Mouse (Mus musculus) splenic B cell, adult 2 months (primary cell): Measurements from ENCODE around the gene Anapc1.

Experiments
- DNase-seq: peaks from one replicate; pipeline ENCODE4 v3.0.0-alpha.2; 2011; ENCODE audit warnings: low read depth, low spot score
- H3K27me3 ChIP-seq: 2 replicates; pipeline ENCODE4 v1.6.1; 2012; ENCODE audit warnings: mild to moderate bottlenecking, low read length, moderate library complexity, mixed read lengths; ENCODE audit not compliant: control insufficient read depth, poor library complexity, insufficient read depth, severe bottlenecking
- H3K36me3 ChIP-seq: 2 replicates; pipeline ENCODE4 v1.6.1; 2012; ENCODE audit warnings: mild to moderate bottlenecking, low read length, moderate library complexity, mixed read lengths; ENCODE audit not compliant: control insufficient read depth, poor library complexity, insufficient read depth, severe bottlenecking

The Anapc1 gene

DNA sequence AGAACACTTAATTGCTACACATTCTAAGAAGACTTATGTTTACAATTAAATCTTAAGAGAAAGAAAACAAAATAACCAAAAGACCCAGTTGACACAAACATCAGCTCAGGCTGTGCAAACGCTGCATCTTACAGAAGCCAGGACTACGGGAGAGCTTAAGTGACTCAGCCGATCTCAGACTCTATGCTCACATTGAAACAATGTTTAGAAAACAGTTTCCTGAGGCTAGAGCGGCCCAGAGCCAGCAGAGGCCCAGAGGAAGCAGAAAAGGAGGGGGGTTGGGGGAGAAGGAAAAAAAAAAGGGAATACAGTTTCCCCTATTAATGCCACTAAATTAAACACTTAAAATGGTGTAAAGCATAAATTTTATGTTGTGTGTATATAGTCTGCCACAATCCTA lies 6.5 kb downstream of the Anapc1 start:
- peaks cover 5% of the 10 kb centered on the region; the same call in 1 of the 2 replicates for H3K36me3 ChIP-seq
- no peaks in the 10 kb centered on the region for H3K27me3 ChIP-seq
- no peak for DNase-seq

DNA sequence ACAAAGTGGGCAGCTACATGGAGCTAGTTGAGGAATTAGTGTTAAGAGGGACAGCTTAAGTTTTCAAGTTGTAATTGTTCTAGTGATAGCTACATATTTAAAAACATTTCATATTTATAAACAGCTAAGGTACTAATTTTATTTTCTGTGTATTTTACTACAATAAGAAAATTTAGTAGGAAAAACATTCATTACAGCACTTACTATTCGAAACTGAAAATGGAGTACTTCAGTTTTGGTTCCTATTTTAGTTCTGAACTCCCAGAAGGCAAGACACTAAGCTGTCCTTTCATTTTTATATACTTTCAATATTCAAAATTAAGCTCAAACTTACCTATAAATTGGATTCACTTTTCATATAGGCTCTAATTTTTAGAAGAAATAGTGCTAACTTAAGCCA lies 66.6 kb downstream of the Anapc1 start:
- DNase-seq, result no peak
- H3K27me3 ChIP-seq, result no peaks in the 10 kb centered on the region

DNA sequence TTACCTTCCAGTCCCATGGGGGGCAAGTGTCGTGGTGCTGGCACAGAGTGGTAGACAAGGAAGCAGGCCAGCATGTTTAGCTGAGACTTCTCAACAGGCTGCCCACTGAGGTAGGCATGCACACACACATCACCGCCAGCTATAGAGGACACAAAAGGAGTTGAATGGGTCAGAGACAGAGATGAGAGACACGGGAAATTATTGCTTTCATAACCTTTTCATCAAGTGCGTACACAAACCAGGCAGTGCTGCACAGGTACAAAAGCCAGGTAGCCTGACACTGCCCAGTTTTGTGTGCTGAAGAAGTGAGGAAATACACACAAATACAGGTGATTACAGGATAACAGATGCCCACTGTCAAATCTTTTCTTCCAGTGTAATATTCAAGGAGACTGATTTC lies 71.8 kb downstream of the Anapc1 start:
- no peak for DNase-seq
- H3K36me3 ChIP-seq, result peaks cover 22% of the 10 kb centered on the region
- no peaks in the 10 kb centered on the region for H3K27me3 ChIP-seq

More for the DNA sequence above, 66.6 kb downstream of the Anapc1 start:
- H3K36me3 ChIP-seq, result peaks cover 34% of the 10 kb centered on the region

DNA sequence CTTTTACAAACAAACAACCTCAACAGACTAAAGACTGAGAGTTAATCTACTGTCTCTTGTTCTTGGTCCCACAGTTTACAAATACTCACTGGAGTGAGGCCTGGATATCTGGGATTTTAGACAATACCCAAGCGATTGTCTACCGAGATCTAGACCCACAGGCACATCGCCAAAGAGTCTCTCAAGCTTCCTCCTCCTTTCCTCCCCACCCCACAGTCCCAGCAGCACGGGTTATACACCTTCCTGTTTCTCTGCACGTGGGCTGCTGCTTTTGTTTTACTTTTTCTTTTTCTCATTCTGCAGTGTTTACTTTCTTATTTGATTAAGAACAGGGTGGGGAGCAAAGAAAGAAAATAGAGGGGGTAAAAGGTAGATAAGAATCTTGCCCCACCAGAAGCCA lies 73.8 kb downstream of the Anapc1 start:
- no peak for DNase-seq
- no peaks in the 10 kb centered on the region for H3K27me3 ChIP-seq
- H3K36me3 ChIP-seq, result peaks cover 18% of the 10 kb centered on the region

DNA sequence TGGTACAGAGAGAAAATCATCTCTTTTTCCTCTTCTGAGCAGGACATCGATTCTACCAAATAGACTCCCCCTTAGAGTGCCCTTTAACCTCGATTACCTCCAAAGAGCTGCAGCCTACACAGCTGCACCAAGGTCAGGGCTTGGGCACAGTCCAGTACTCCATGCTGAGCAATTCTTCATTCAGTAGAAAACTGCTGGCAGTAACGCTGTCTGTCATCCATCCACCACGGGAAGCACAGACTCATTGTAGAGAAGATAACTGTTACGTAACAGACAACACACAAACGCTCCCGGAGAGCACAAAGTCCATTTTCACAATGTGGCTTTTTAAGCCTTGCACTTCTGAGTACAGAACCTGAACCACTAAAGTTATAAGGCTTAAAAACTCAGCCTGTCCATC lies 74.9 kb downstream of the Anapc1 start:
- no peak for DNase-seq
- H3K27me3 ChIP-seq, result no peaks in the 10 kb centered on the region
- H3K36me3 ChIP-seq, result peaks cover 16% of the 10 kb centered on the region

DNA sequence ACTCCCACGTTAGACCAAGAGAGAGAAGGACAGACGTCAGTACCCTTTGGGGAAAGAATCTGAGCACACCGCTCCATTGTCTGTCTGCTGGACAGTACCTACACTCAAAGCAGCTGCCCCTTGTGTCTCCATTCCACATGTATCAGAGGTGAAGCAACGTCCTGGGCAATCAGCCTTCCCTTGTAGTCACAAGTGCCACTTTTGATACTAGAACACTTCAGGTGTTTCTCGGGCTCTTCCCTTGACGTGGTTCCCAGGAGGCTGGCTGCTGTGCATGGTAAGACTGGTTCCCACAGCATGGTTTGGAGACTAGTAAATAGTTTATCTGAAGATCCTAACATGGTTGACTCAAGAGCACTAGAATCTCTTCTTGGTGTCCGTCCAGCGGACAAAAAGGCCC lies 76.0 kb downstream of the Anapc1 start:
- H3K36me3 ChIP-seq, result peaks cover 12% of the 10 kb centered on the region
- H3K27me3 ChIP-seq, result no peaks in the 10 kb centered on the region
- no peak for DNase-seq

DNA sequence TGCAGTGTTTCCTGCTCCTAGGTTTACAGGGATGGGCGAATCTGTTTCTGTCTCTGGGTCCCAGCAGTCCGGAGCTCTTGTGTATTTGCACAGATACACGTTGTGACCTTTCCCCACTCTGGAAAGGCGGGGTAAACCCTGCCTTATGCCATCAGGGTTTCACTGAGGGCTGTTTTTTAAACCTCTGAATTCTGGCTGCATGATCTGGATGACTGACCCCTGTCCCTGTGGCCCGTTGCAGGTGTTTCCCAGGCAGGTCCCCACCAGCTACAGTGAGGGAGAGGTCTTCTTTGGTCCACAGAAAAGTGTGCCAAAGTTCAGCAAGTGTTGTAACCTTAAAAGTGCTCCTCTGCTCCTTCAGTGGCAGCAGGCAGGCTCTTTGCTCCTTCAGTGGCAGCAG lies 77.9 kb downstream of the Anapc1 start:
- Histone ChIP-seq H3K27me3 (no peaks in the 10 kb centered on the region), H3K36me3 (peaks cover 4% of the 10 kb centered on the region; the same call in 1 of the 2 replicates)
- no peak for DNase-seq

DNA sequence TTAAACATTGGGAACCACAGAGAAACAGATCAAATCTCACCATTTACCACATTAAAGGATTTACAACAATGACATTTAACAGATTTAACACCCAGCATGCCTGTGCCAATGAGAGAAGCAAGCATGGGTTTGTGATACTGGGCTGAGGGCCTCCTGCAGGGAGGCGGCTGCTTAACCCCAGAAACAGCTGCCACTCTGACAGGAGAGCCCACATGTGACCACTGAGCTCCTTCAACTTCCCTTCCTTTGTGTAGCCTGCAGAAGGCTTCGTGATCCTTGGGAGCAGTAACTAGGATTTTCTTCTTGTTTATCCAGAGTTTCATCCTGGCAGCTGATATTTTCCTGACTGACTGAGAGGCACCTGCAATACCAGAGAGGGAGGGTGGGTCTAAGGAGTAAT lies 85.7 kb downstream of the Anapc1 start:
- DNase-seq, result no peak
- H3K36me3 ChIP-seq, result no peaks in the 10 kb centered on the region
- H3K27me3 ChIP-seq, result no peaks in the 10 kb centered on the region

DNA sequence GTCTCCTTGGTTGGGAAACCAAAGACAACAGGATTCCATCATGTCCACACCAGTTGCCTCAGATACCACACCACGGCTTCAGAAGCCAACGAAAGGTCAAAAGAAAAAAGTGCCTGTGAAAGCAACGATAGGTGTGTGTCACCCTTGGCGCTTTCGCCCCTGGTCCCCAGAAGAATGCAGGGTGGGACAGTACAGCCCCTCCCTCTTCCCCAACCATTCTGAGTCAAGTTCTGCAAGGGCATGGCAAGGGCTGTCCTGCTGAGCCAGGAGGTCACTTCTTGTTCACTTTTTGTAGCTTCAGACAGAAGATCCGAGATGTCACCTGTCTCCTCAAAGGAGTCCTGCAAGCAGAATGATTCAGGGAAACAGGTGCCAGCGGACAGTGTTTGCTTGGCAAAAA lies 94.9 kb downstream of the Anapc1 start:
- Histone ChIP-seq H3K27me3 (no peaks in the 10 kb centered on the region), H3K36me3 (no peaks in the 10 kb centered on the region)
- DNase-seq, result no peak

DNA sequence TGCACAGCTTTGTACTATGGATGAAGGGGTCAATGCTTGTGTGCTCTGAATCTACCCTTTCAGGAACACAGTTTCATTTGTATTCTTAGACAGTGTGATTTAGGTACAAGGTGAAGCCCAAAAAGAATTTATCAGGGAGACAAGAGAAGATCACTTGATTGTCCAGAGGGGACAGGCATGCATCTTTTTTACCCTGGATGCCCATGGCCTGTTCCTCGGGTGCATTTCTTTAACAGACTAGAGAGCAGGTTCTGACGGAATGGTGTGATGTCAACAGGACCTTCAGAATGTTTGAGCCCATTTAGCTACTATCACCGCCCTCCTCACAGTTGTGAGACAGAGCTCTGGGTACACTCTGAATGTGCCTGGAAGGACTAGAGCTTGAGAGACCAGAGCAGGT lies 96.3 kb downstream of the Anapc1 start, which contains the start of gene Spdye4c:
Gene Spdye4c (plus strand): TSS at position 301 of the 400 bp plus-strand sequence.
- no peak for DNase-seq
- H3K36me3 ChIP-seq, result no peaks in the 10 kb centered on the region
- H3K27me3 ChIP-seq, result no peaks in the 10 kb centered on the region

DNA sequence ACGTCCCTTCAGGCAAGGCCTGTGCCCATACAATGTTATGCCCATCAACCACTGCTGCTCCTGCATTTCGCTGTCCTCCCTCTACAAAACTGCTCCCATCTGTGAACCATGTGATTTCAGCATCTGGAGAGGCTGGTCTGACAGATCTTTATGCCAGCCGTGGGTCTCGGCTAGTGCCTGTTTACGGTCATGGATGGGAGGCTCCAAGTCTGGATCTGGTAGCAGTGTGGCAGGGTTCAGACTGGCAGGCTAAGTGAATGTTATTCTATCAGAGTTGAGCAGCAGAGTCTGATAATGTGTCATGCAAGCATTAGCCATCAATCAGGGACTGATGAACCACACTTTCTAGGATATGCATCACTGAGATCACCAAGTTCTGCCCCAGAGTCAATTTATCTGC lies 104.3 kb downstream of the Anapc1 start:
- H3K27me3 ChIP-seq, result no peaks in the 10 kb centered on the region; the same call in 1 of the 2 replicates
- no peaks in the 10 kb centered on the region for H3K36me3 ChIP-seq
- no peak for DNase-seq

DNA sequence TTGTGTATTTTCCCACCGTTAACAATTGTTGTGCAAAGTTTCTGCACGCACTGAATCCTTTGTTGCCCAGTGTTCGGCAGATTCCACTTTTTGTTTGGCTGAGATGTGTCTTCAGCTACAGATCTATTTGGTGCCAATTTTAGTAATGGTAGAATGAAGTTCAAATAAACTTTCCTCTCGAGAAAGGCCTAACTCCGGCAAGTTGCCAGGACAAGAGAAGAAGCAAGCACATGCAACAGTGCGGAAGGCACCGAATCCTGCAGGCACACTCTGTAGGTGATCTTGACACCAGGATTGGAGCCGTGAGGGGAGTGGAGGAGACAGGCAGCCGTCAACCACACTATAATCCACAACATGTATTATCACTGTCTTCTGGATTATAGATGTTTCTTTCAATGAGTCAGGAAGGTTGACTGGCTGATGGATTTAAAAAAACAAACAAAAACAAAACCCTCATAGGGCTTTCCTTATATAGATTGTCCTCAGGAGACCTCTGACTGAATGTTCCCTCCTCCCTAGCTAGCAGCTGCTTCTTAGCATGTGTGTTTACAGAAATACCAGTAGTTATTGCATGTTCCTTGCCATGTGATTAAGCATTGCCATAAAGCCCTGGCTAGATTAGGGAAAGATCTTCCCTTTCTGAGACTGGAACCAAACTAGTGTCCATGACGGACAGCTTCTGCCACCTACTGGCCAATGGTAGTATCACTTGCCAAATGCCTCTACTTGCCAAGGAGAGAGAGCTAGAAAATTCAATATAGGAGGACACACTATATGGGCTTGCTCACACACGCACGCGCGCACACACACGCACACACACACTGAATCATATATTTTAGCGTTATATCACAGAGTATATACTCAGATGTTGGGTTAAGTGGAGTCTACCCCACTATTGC lies 114.2 kb downstream of the Anapc1 start:
- Histone ChIP-seq H3K27me3 (no peaks in the 10 kb centered on the region), H3K36me3 (no peaks in the 10 kb centered on the region)
- peak; percentile 77 for DNase-seq

DNA sequence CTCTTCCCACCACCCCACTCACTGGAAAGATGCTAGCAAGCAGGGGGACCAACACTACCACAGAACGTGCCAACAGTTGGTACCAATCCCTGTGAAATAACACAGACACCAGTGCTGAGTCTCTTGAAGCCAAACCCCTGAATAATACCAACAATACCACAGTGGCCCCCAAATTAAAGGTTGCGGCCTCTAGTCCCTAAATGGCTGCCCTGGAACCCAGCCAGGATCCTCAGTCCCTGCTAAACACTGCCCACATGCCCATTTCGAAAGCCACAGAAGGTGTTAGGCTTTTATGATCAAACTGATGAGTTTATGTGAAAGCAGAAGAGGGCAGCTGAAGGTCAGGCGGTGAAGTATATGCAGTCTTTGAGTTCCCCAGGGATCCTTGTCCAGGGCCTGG lies 116.2 kb downstream of the Anapc1 start:
- Histone ChIP-seq H3K27me3 (no peaks in the 10 kb centered on the region), H3K36me3 (no peaks in the 10 kb centered on the region)
- no peak for DNase-seq

DNA sequence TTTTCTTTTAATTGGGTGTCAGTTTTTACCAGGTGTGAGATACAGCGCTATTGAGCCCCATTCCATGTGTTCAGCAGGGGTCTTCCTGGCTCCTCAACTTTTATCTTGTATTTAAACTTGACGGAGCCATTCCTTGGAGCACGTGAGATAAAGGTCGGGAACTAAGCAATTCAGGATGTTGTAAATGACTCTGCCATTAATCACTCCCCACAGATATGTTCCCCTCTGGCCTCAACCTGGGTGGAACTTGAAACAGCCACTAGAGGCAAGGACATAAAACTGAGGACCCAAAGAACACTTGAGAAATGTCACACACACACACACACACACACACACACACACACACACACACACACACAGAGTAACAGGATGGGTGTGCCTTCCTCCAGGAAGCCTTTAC lies 118.7 kb downstream of the Anapc1 start:
- no peaks in the 10 kb centered on the region for H3K27me3 ChIP-seq
- no peak for DNase-seq
- no peaks in the 10 kb centered on the region for H3K36me3 ChIP-seq

DNA sequence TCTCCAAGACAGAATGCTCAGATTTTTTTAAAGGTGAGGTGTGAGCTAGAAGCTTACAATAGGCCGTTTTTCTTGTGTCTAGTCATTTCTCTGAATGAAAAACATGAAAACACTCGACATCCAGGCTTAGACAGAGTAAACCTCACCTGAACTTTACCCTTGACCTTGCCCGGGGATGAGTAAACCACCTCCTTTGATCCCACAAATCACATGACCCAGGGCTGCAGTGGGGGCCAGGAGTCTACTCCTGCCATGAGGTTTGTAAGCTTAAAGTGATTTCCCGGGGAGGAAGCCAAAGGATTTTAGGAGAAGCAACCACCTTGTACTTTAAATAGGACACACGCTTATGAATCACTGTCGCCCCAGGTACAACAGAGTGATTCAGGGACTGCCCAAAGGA lies 119.2 kb downstream of the Anapc1 start:
- Histone ChIP-seq H3K27me3 (no peaks in the 10 kb centered on the region), H3K36me3 (no peaks in the 10 kb centered on the region)
- no peak for DNase-seq
